Comparison of ENCODE assay signal across 7 mouse cellular contexts in genomic region chr9:57655749-57656148, GRCm38 (mm10). TPM values are rescaled to one million over a fixed set of nuclear protein-coding genes. Genes with fewer than 3 reads are reported as not detected.
DNase-seq lines count a peak whose midpoint lies in the region; ATAC-seq and TF ChIP-seq lines count a peak whose summit lies in the region.

No protein-coding gene starts in this region.

- 2% methylated on average over 11 of the region's 11 CpGs for WGBS in embryonic facial prominence, embryonic 11.5 days
- 3% methylated on average over 11 of the region's 11 CpGs for WGBS in limb, embryonic 10.5 days
- WGBS in midbrain, embryonic 13.5 days, result 2% methylated on average over 11 of the region's 11 CpGs
- 3% methylated on average over 11 of the region's 11 CpGs for whole genome bisulfite sequencing in small intestine, adult 2 months

- H3K4me1 ChIP-seq in embryonic facial prominence, embryonic 11.5 days (ENCODE audit: control insufficient read depth, insufficient read depth, low read length), result no peaks in the 10 kb centered on the region
- peaks cover 26% of the 10 kb centered on the region for H3K4me1 ChIP-seq in limb, embryonic 10.5 days
- H3K4me1 ChIP-seq in midbrain, embryonic 13.5 days (replicated peaks), result peaks cover 38% of the 10 kb centered on the region
- H3K4me1 ChIP-seq in small intestine, adult 2 months (ENCODE audit: control insufficient read depth, insufficient read depth, insufficient read length, low read length), result peaks cover 4% of the 10 kb centered on the region; the same call in 1 of the 2 replicates

- DNase-seq in adrenal gland, postnatal 14 days, result peak; percentile 97
- peak; percentile 97 for DNase-seq in embryonic facial prominence, embryonic 11.5 days (ENCODE audit: low spot score)
- peak; percentile 98 for DNase-seq in heart, adult 11 months
- peak; percentile 91 for DNase-seq in kidney, adult 11 months
- peak; percentile 97 for DNase-seq in limb, embryonic 10.5 days (ENCODE audit: low spot score)

- ATAC-seq in embryonic facial prominence, embryonic 11.5 days (replicated peaks; ENCODE audit: insufficient number of reproducible peaks, low FRiP score, low TSS enrichment, low read depth), result peak; percentile 70
- peak; percentile 83 for ATAC-seq in midbrain, embryonic 13.5 days

- peak overlapping the region; percentile 22; the same call in 1 of the 2 replicates for H3K9ac ChIP-seq in embryonic facial prominence, embryonic 11.5 days (replicated peaks; ENCODE audit: low read length)
- H3K9ac ChIP-seq in midbrain, embryonic 13.5 days (replicated peaks), result no peak overlapping the region; the same call in 1 of the 2 replicates

- H3K9me3 ChIP-seq in embryonic facial prominence, embryonic 11.5 days (replicated peaks; ENCODE audit: control insufficient read depth, low read length), result no peaks in the 10 kb centered on the region
- no peaks in the 10 kb centered on the region for H3K9me3 ChIP-seq in limb, embryonic 10.5 days (replicated peaks)
- no peaks in the 10 kb centered on the region for H3K9me3 ChIP-seq in midbrain, embryonic 13.5 days

- no peak overlapping the region for H3K4me3 ChIP-seq in embryonic facial prominence, embryonic 11.5 days (ENCODE audit: low read depth, low read length)
- H3K4me3 ChIP-seq in limb, embryonic 10.5 days, result peak overlapping the region; percentile 36
- H3K4me3 ChIP-seq in midbrain, embryonic 13.5 days (replicated peaks), result no peak overlapping the region
- H3K4me3 ChIP-seq in small intestine, adult 2 months (ENCODE audit: low read depth, low read length), result no peak overlapping the region

- no peaks in the 10 kb centered on the region for H3K36me3 ChIP-seq in embryonic facial prominence, embryonic 11.5 days (replicated peaks; ENCODE audit: control insufficient read depth, insufficient read depth, low read depth, low read length)
- no peaks in the 10 kb centered on the region for H3K36me3 ChIP-seq in limb, embryonic 10.5 days
- no peaks in the 10 kb centered on the region for H3K36me3 ChIP-seq in midbrain, embryonic 13.5 days
- H3K36me3 ChIP-seq in small intestine, adult 2 months (ENCODE audit: control insufficient read depth, insufficient read depth, low read length), result no peaks in the 10 kb centered on the region

- peak; percentile 97; the same call in 1 of the 2 replicates for TF ChIP-seq CTCF in small intestine, adult 2 months (IDR thresholded peaks at IDR 0.05; ENCODE audit: extremely low read depth, insufficient read length, insufficient replicate concordance, low read depth, low read length)

- H3K27ac ChIP-seq in embryonic facial prominence, embryonic 11.5 days (replicated peaks; ENCODE audit: low read depth, low read length), result no peak overlapping the region
- peak overlapping the region; percentile 76 for H3K27ac ChIP-seq in limb, embryonic 10.5 days
- no peak overlapping the region for H3K27ac ChIP-seq in midbrain, embryonic 13.5 days
- no peak overlapping the region for H3K27ac ChIP-seq in small intestine, adult 2 months (ENCODE audit: insufficient read depth, low read depth, low read length)

- peaks cover 5% of the 10 kb centered on the region; the same call in 1 of the 2 replicates for H3K27me3 ChIP-seq in embryonic facial prominence, embryonic 11.5 days (ENCODE audit: control insufficient read depth, insufficient read depth, low read length)
- H3K27me3 ChIP-seq in limb, embryonic 10.5 days (ENCODE audit: low read depth, poor library complexity, severe bottlenecking), result peaks cover 27% of the 10 kb centered on the region
- H3K27me3 ChIP-seq in midbrain, embryonic 13.5 days, result no peaks in the 10 kb centered on the region
- no peaks in the 10 kb centered on the region for H3K27me3 ChIP-seq in small intestine, adult 2 months (ENCODE audit: control insufficient read depth, insufficient read depth, low read length)

- TF ChIP-seq POLR2A in small intestine, adult 2 months (IDR thresholded peaks at IDR 0.05; ENCODE audit: low read depth, low read length), result no peak

- H3K4me2 ChIP-seq in embryonic facial prominence, embryonic 11.5 days (ENCODE audit: low read depth, low read length), result peak overlapping the region; percentile 34; the same call in 1 of the 2 replicates
- peak overlapping the region; percentile 39 for H3K4me2 ChIP-seq in midbrain, embryonic 13.5 days (replicated peaks)

RNA-seq across cellular contexts. Expression of gene Csk, which starts 2.3 kb away (rescaled TPM):
- 71.0 and 75.6 TPM in 2 replicates for total RNA-seq in adrenal gland, postnatal 14 days (2021)
- 30.7 and 31.4 TPM in 2 replicates for polyA plus RNA-seq in embryonic facial prominence, embryonic 11.5 days (2014; fragmentation: Nextera tagmentation; extraction: Ambion mirVana)
- polyA plus RNA-seq in limb, embryonic 10.5 days (2016; fragmentation: Nextera tagmentation; extraction: Ambion mirVana), result 33.2 and 40.1 TPM in 2 replicates
- polyA plus RNA-seq in midbrain, embryonic 13.5 days (2015; fragmentation: Nextera tagmentation; extraction: Ambion mirVana), result 35.9 and 41.9 TPM in 2 replicates
- polyA plus RNA-seq in small intestine, adult 2 months (2012; rRNA removed), result 52.1 and 95.9 TPM in 2 replicates

RNA-seq across cellular contexts. Expression of gene Cyp1a2, which starts 27.8 kb away (rescaled TPM):
- total RNA-seq in adrenal gland, postnatal 14 days (2021), result 1.5 and 43.1 TPM in 2 replicates
- polyA plus RNA-seq in embryonic facial prominence, embryonic 11.5 days (2014; fragmentation: Nextera tagmentation; extraction: Ambion mirVana), result not detected in 2 replicates
- not detected in 2 replicates for polyA plus RNA-seq in limb, embryonic 10.5 days (2016; fragmentation: Nextera tagmentation; extraction: Ambion mirVana)
- polyA plus RNA-seq in midbrain, embryonic 13.5 days (2015; fragmentation: Nextera tagmentation; extraction: Ambion mirVana), result not detected in 2 replicates
- not detected in 2 replicates for polyA plus RNA-seq in small intestine, adult 2 months (2012; rRNA removed)

RNA-seq across cellular contexts. Expression of gene Cyp1a1, which starts 32.0 kb away (rescaled TPM):
- total RNA-seq in adrenal gland, postnatal 14 days (2021), result 0.37 TPM in 1 of 2 replicates, not detected in the other
- not detected in 2 replicates for polyA plus RNA-seq in embryonic facial prominence, embryonic 11.5 days (2014; fragmentation: Nextera tagmentation; extraction: Ambion mirVana)
- 0.11 TPM in 1 of 2 replicates, not detected in the other for polyA plus RNA-seq in limb, embryonic 10.5 days (2016; fragmentation: Nextera tagmentation; extraction: Ambion mirVana)
- not detected in 2 replicates for polyA plus RNA-seq in midbrain, embryonic 13.5 days (2015; fragmentation: Nextera tagmentation; extraction: Ambion mirVana)
- 0.51 and 0.79 TPM in 2 replicates for polyA plus RNA-seq in small intestine, adult 2 months (2012; rRNA removed)

RNA-seq across cellular contexts. Expression of gene Lman1l, which starts 35.2 kb away (rescaled TPM):
- total RNA-seq in adrenal gland, postnatal 14 days (2021), result not detected in 2 replicates
- polyA plus RNA-seq in embryonic facial prominence, embryonic 11.5 days (2014; fragmentation: Nextera tagmentation; extraction: Ambion mirVana), result not detected in 2 replicates
- not detected in 2 replicates for polyA plus RNA-seq in limb, embryonic 10.5 days (2016; fragmentation: Nextera tagmentation; extraction: Ambion mirVana)
- not detected in 2 replicates for polyA plus RNA-seq in midbrain, embryonic 13.5 days (2015; fragmentation: Nextera tagmentation; extraction: Ambion mirVana)
- 0.08 TPM in 1 of 2 replicates, not detected in the other for polyA plus RNA-seq in small intestine, adult 2 months (2012; rRNA removed)

RNA-seq across cellular contexts. Expression of gene Cplx3, which starts 49.7 kb away (rescaled TPM):
- not detected in 2 replicates for total RNA-seq in adrenal gland, postnatal 14 days (2021)
- polyA plus RNA-seq in embryonic facial prominence, embryonic 11.5 days (2014; fragmentation: Nextera tagmentation; extraction: Ambion mirVana), result 0.81 and 1.3 TPM in 2 replicates
- polyA plus RNA-seq in limb, embryonic 10.5 days (2016; fragmentation: Nextera tagmentation; extraction: Ambion mirVana), result not detected in 2 replicates
- polyA plus RNA-seq in midbrain, embryonic 13.5 days (2015; fragmentation: Nextera tagmentation; extraction: Ambion mirVana), result 2.2 and 3.3 TPM in 2 replicates
- polyA plus RNA-seq in small intestine, adult 2 months (2012; rRNA removed), result not detected in 2 replicates
